Mouse (Mus musculus): Measurements from ENCODE around the gene Afmid.

Gene Afmid

GRCm38 (mm10) chr11:117854241-117854640 is 28.5 kb downstream of the Afmid start:
- no peak for DNase-seq

- no peak for DNase-seq
Measured at GRCm38 (mm10) chr11:117855360-117855759, 29.6 kb downstream of the Afmid start.

- no peak for DNase-seq
Measured at GRCm38 (mm10) chr11:117855975-117856374, 30.3 kb downstream of the Afmid start.

DNA sequence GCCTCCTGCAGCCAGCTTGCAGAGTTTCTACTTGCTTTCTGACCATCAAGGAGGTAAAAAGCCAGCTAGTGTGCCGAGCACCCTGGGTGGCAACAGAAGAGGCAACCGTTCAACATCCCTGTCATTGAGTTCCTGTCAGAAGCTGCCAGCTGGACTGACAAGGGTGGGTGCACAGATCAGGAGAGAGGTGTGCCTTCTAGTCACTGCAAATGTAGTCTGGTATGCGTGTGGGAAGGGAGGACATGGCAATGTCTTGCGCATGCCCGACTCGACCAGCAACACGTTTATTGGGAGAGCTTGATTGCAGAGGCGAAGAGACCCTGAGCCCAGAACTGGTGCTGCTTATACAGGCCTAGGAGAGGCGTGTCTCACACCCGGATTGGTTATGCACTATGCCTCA is 31.7 kb downstream of the Afmid start:
- no peak for DNase-seq

GRCm38 (mm10) chr11:117858392-117858791 is 32.7 kb downstream of the Afmid start:
- DNase-seq: peak in 1 of 2 experiments; percentile 28

DNA sequence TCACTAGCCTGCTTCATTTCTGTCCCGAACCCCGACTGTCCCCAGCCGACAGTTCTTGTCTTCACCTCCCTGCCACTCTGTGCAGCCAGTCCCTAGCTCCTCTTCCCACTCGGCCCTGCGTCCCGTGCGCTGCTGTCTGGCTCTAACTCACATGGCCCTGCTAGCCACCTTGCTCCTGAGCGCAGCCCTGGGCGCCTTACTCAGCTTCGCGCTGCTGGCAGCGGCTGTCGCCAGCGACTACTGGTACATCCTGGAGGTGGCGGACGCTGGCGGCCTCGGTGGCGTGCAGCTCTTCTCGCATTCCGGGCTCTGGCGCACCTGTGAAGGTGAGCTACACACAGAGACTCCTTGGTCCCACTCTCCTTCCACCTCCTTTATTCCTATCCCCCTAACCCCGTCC is 34.9 kb downstream of the Afmid start, which contains the start of gene Tmem235:
Gene Tmem235 (plus strand): TSS at position 152 of the 400 bp plus-strand sequence.
- DNase-seq: no peak

DNA sequence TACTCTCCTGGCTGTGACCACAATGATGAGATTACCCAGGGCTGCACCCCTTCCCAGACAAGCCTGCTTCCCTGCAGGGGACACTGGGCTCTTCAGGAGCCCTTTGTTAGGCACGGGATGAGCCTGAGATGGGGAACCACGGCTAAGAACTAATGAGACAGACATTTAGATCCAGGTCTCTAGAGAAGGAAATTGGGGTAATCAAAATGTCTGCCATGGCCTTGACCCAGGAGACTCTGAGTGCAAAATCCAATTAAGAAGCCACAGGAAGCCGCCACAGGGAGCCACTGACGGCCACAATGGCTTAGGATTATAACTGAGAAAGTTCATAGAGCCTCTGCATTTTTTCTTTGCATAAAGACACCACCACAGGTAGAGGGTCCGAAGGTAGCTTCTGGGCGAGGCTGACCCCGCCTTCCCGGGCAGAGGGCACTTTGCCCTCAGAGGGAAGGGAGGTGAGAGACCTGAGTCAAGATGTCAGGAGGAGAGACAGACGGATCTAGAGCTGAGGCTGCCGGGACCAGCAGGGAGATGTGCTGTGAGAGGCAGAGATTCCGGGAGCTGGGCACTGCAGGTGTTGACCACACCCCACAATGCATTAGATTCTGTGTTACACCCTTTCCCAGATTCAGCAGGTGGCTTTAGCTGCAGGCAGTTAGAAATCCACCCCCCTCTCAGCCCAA is 37.6 kb downstream of the Afmid start:
- DNase-seq: no peak

DNA sequence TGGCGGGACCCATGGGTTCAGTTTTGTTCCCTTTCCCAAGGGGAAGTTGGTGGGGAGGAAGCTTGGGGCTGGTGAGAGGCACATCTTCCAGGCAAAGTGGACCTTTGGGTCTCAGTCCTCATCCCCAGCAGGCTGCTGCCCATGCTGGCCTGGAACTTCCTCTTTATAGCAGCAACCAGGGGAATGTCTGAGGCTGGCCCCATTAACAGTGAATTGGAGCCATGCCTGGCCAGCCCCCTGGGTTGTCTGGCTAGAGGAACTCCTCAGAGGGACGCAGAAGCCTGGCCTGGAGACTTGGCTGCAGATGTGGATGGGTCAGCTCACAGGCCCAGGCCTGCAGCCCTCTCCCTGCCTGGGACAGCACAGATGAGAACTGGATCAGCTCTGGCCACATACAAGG is 39.1 kb downstream of the Afmid start:
- DNase-seq: no peak

- peak; percentile 53 to 54 for DNase-seq
Measured at GRCm38 (mm10) chr11:117865988-117866387, 40.3 kb downstream of the Afmid start.

DNA sequence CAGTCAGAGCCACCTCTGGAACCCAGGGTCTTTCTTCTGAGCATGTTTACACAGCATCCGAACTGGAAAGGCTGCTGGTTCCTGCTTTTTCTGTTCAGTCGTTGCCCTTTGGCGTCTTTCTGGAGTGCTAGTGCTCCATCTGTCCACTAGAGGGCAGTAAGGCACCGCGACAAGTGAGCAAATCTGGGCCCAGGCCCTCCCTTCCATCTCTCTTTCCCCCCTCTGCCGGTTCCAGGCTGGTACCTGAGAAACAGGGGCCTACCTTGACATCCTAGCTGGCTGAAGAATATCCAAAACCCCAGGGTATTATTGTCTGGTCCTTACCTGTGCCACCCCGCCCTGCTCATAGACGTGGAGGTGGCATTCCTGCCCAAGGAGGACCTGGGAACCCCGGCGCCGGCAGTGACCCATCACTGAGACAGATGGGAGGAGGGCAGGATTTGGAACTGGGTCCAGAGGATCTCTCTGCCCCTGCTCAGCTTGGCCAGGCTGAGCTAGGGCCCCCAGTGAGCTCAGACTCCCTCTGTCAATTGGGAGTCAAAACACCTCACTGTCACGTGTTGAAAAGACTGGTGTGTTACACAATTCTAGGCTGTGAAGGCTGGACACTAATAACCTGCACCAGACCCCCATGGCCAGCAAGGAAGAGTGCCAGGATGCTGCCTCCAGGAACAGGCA is 45.1 kb downstream of the Afmid start:
- DNase-seq: peak; percentile 88 to 93

- DNase-seq: no peak
Measured at GRCm38 (mm10) chr11:117871376-117871775, 45.7 kb downstream of the Afmid start.

- DNase-seq: no peak
Measured at GRCm38 (mm10) chr11:117871911-117872584, 46.3 kb downstream of the Afmid start.

GRCm38 (mm10) chr11:117872861-117873608 is 47.3 kb downstream of the Afmid start, which contains the start of gene Tha1:
Tha1 (minus strand) TSS chr11:117873481.
- peak; percentile 88 to 91 for DNase-seq

DNA sequence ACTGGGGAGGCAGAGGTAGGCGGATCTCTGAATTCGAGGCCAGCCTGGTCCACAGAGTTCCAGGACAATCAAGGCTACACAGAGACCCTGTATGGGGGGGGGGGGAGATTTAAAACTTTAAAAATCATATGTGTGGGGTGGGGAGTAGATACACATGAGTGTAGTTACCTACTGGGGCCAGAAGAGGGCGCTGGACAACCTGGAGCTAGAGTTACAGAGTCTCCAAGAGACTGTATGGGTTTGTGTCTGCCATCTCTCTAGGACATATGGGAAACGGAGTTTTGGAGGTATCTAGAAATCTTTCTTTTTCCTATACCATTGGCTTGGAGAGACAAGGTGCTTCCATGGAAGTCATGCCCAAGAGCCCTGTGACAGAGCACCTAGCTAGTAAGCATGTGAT is 48.7 kb downstream of the Afmid start:
- DNase-seq: peak; percentile 46 to 54

GRCm38 (mm10) chr11:117875681-117876080 is 50.0 kb downstream of the Afmid start:
- no peak for DNase-seq

GRCm38 (mm10) chr11:117877917-117878745 is 52.4 kb downstream of the Afmid start:
- DNase-seq: peak; percentile 86 to 88

DNA sequence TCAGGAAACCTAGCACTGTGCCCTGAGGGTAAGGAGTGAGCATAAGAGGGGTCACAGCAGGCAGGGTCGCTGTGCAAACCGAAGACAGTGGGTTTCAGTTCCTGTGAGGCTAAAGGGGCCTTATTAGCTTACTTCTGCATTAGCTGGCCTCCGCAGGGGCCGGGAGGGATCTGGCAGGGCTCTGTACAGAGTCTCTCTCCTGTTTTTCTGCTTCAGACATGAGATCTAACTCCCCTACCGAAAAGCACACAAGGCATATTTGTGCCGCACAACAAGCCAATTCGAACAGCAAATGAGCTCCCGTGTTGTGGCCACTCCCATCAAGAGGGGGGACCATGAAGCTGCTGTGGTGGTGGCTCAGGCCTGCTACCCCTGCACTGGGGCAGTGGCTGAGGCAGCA is 53.2 kb downstream of the Afmid start:
- peak; percentile 59 to 62 for DNase-seq

- peak; percentile 38 to 47 for DNase-seq
Measured at GRCm38 (mm10) chr11:117879676-117880075, 54.0 kb downstream of the Afmid start.

- peak; percentile 63 to 64 for DNase-seq
Measured at GRCm38 (mm10) chr11:117880336-117880976, 54.7 kb downstream of the Afmid start.

- peak in 1 of 2 experiments; percentile 34 for DNase-seq
Measured at GRCm38 (mm10) chr11:117880977-117881358, 55.2 kb downstream of the Afmid start.

DNA sequence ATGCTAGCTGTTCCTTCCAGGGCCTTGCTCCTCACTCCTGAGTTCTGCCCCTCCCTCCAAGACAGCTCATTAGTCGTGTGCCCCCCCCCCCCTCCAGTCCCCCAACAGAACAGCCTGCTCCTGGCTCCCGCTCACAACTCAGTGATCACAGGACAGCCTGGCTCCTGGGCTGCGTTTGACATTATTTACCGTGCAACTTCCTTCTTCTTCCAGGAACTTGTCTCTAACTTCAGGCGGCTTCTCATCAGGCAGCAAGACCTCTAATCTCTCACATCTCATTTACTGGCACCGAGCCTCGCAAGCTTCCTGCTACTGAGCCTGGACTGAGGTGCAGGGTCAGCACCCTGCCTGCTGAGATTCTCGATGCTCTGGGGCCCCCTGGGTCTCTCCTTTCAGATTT is 56.1 kb downstream of the Afmid start:
- peak in 1 of 2 experiments; percentile 46 for DNase-seq
